Mouse (Mus musculus): ENCODE results near the gene Oprm1. TPM values are rescaled to one million over a fixed set of nuclear protein-coding genes. Genes with fewer than 3 reads are reported as not detected.

Gene Oprm1
- polyA plus RNA-seq, 1 experiment, result not detected

- H3K27me3 ChIP-seq (ENCODE audit: control insufficient read depth, insufficient read depth, insufficient read length), result no peaks in the 10 kb centered on the region
- TF ChIP-seq CEBPB (IDR thresholded peaks at IDR 0.05; ENCODE audit: insufficient read depth, poor library complexity, severe bottlenecking), result peak; percentile 69
- no peak for TF ChIP-seq SRF (IDR thresholded peaks at IDR 0.05; ENCODE audit: control insufficient read depth, insufficient read length, low read depth)
- TF ChIP-seq E2F4 (IDR thresholded peaks at IDR 0.05; ENCODE audit: insufficient read depth), result no peak
- no peak for TF ChIP-seq REST (IDR thresholded peaks at IDR 0.05; ENCODE audit: insufficient read depth, insufficient read length)
- no peaks in the 10 kb centered on the region for H3K79me2 ChIP-seq (ENCODE audit: control insufficient read depth, insufficient read depth)
- H3K36me3 ChIP-seq (ENCODE audit: control insufficient read depth, insufficient read depth), result no peaks in the 10 kb centered on the region
- no peak overlapping the region for H3ac ChIP-seq (ENCODE audit: control insufficient read depth, insufficient read length)
- H3K4me2 ChIP-seq (ENCODE audit: low read depth), result peak overlapping the region; percentile 54
- no peak overlapping the region for H3K4me3 ChIP-seq
Observed at GRCm38 (mm10) chr10:6916545-6917257, 158.4 kb downstream of the Oprm1 start.

GRCm38 (mm10) chr10:6926724-6927123 lies 168.4 kb downstream of the Oprm1 start:
- TF ChIP-seq MAX (IDR thresholded peaks at IDR 0.05; ENCODE audit: low read depth) (no peak), CEBPB (IDR thresholded peaks at IDR 0.05; ENCODE audit: insufficient read depth, poor library complexity, severe bottlenecking) (no peak), MYOD1 (IDR thresholded peaks at IDR 0.05; ENCODE audit: control insufficient read depth in 1 of 3, insufficient read length in 2 of 3, low read depth in 2 of 3) (no peak), POLR2A (IDR thresholded peaks at IDR 0.05; ENCODE audit: insufficient read length, low read depth) (no peak), MYOG (IDR thresholded peaks at IDR 0.05; ENCODE audit: control insufficient read depth in 1 of 3, insufficient read depth in 1 of 3, insufficient read length in 2 of 3, low read depth in 2 of 3) (no peak), TCF3 (IDR thresholded peaks at IDR 0.05; ENCODE audit: insufficient read length, low read depth) (no peak)
- Histone ChIP-seq H3K4me2 (ENCODE audit: low read depth) (no peak overlapping the region), H3K79me2 (ENCODE audit: control insufficient read depth, insufficient read depth) (no peaks in the 10 kb centered on the region), H3K4me3 (no peak overlapping the region), H3K27me3 (ENCODE audit: control insufficient read depth, insufficient read depth, insufficient read length) (no peaks in the 10 kb centered on the region), H3ac (ENCODE audit: control insufficient read depth, insufficient read length) (no peak overlapping the region), H3K36me3 (ENCODE audit: control insufficient read depth, insufficient read depth) (no peaks in the 10 kb centered on the region)

- no peaks in the 10 kb centered on the region for H3K36me3 ChIP-seq (ENCODE audit: control insufficient read depth, insufficient read depth)
- H3K4me2 ChIP-seq (ENCODE audit: low read depth), result no peak overlapping the region
- TF ChIP-seq USF1 (IDR thresholded peaks at IDR 0.05; ENCODE audit: low read depth) (no peak), TCF3 (IDR thresholded peaks at IDR 0.05; ENCODE audit: insufficient read length, low read depth) (no peak), REST (IDR thresholded peaks at IDR 0.05; ENCODE audit: insufficient read depth, insufficient read length) (no peak), POLR2AphosphoS2 (IDR thresholded peaks at IDR 0.05; ENCODE audit: insufficient read length, low read depth) (no peak), MAX (IDR thresholded peaks at IDR 0.05; ENCODE audit: low read depth) (no peak)
- no peaks in the 10 kb centered on the region for H3K79me2 ChIP-seq (ENCODE audit: control insufficient read depth, insufficient read depth)
- no peaks in the 10 kb centered on the region for H3K27me3 ChIP-seq (ENCODE audit: control insufficient read depth, insufficient read depth, insufficient read length)
- H3ac ChIP-seq (ENCODE audit: control insufficient read depth, insufficient read length), result no peak overlapping the region
- H3K4me3 ChIP-seq, result no peak overlapping the region
Observed at GRCm38 (mm10) chr10:6927600-6928223, 169.4 kb downstream of the Oprm1 start.

GRCm38 (mm10) chr10:6928905-6929304 lies 170.6 kb downstream of the Oprm1 start:
- H3K4me2 ChIP-seq (ENCODE audit: low read depth), result no peak overlapping the region
- H3K79me2 ChIP-seq (ENCODE audit: control insufficient read depth, insufficient read depth), result no peaks in the 10 kb centered on the region
- TF ChIP-seq MAX (IDR thresholded peaks at IDR 0.05; ENCODE audit: low read depth) (no peak), MYOD1 (IDR thresholded peaks at IDR 0.05; ENCODE audit: control insufficient read depth in 1 of 3, insufficient read length in 2 of 3, low read depth in 2 of 3) (no peak), E2F4 (IDR thresholded peaks at IDR 0.05; ENCODE audit: insufficient read depth) (no peak), POLR2A (IDR thresholded peaks at IDR 0.05; ENCODE audit: insufficient read length, low read depth) (no peak), USF1 (IDR thresholded peaks at IDR 0.05; ENCODE audit: low read depth) (no peak), REST (IDR thresholded peaks at IDR 0.05; ENCODE audit: insufficient read depth, insufficient read length) (no peak), CEBPB (IDR thresholded peaks at IDR 0.05; ENCODE audit: insufficient read depth, poor library complexity, severe bottlenecking) (no peak), TCF12 (IDR thresholded peaks at IDR 0.05; ENCODE audit: insufficient read depth, poor library complexity, severe bottlenecking) (no peak), TCF3 (IDR thresholded peaks at IDR 0.05; ENCODE audit: insufficient read length, low read depth) (no peak), POLR2AphosphoS2 (IDR thresholded peaks at IDR 0.05; ENCODE audit: insufficient read length, low read depth) (no peak), SRF (IDR thresholded peaks at IDR 0.05; ENCODE audit: control insufficient read depth, insufficient read length, low read depth) (no peak), MYOG (IDR thresholded peaks at IDR 0.05; ENCODE audit: control insufficient read depth in 1 of 3, insufficient read depth in 1 of 3, insufficient read length in 2 of 3, low read depth in 2 of 3) (no peak)
- no peaks in the 10 kb centered on the region for H3K36me3 ChIP-seq (ENCODE audit: control insufficient read depth, insufficient read depth)
- no peak overlapping the region for H3ac ChIP-seq (ENCODE audit: control insufficient read depth, insufficient read length)
- H3K27me3 ChIP-seq (ENCODE audit: control insufficient read depth, insufficient read depth, insufficient read length), result no peaks in the 10 kb centered on the region
- H3K4me3 ChIP-seq, result no peak overlapping the region

- Histone ChIP-seq H3K79me2 (ENCODE audit: control insufficient read depth, insufficient read depth) (no peaks in the 10 kb centered on the region), H3K36me3 (ENCODE audit: control insufficient read depth, insufficient read depth) (no peaks in the 10 kb centered on the region), H3K27me3 (ENCODE audit: control insufficient read depth, insufficient read depth, insufficient read length) (no peaks in the 10 kb centered on the region), H3ac (ENCODE audit: control insufficient read depth, insufficient read length) (no peak overlapping the region), H3K4me3 (no peak overlapping the region), H3K4me2 (ENCODE audit: low read depth) (no peak overlapping the region)
- no peak for TF ChIP-seq TCF3 (IDR thresholded peaks at IDR 0.05; ENCODE audit: insufficient read length, low read depth)
- TF ChIP-seq MAX (IDR thresholded peaks at IDR 0.05; ENCODE audit: low read depth), result no peak
- TF ChIP-seq TCF12 (IDR thresholded peaks at IDR 0.05; ENCODE audit: insufficient read depth, poor library complexity, severe bottlenecking), result no peak
- no peak for TF ChIP-seq POLR2A (IDR thresholded peaks at IDR 0.05; ENCODE audit: insufficient read length, low read depth)
- no peak for TF ChIP-seq MYOG (IDR thresholded peaks at IDR 0.05; ENCODE audit: control insufficient read depth in 1 of 3, insufficient read depth in 1 of 3, insufficient read length in 2 of 3, low read depth in 2 of 3)
- no peak for TF ChIP-seq E2F4 (IDR thresholded peaks at IDR 0.05; ENCODE audit: insufficient read depth)
- no peak for TF ChIP-seq POLR2AphosphoS2 (IDR thresholded peaks at IDR 0.05; ENCODE audit: insufficient read length, low read depth)
- no peak for TF ChIP-seq MYOD1 (IDR thresholded peaks at IDR 0.05; ENCODE audit: control insufficient read depth in 1 of 3, insufficient read length in 2 of 3, low read depth in 2 of 3)
- no peak for TF ChIP-seq SRF (IDR thresholded peaks at IDR 0.05; ENCODE audit: control insufficient read depth, insufficient read length, low read depth)
- no peak for TF ChIP-seq USF1 (IDR thresholded peaks at IDR 0.05; ENCODE audit: low read depth)
- TF ChIP-seq REST (IDR thresholded peaks at IDR 0.05; ENCODE audit: insufficient read depth, insufficient read length), result no peak
- TF ChIP-seq CEBPB (IDR thresholded peaks at IDR 0.05; ENCODE audit: insufficient read depth, poor library complexity, severe bottlenecking), result no peak
Observed at GRCm38 (mm10) chr10:6930398-6930797, 172.1 kb downstream of the Oprm1 start.
